Mouse (Mus musculus) v-Abl transformed pro-B cells (cell line): ENCODE data around the gene Sertad2.

Experiments
- in situ Hi-C, 2 experiments: fragments of 400-800 bp; cut with MboI; formaldehyde crosslinking; loops; one replicate each; pipeline ENCODE4 v1.15.1; 2025; ENCODE audit not compliant: unreplicated experiment in 2 of 2

Gene Sertad2

DNA sequence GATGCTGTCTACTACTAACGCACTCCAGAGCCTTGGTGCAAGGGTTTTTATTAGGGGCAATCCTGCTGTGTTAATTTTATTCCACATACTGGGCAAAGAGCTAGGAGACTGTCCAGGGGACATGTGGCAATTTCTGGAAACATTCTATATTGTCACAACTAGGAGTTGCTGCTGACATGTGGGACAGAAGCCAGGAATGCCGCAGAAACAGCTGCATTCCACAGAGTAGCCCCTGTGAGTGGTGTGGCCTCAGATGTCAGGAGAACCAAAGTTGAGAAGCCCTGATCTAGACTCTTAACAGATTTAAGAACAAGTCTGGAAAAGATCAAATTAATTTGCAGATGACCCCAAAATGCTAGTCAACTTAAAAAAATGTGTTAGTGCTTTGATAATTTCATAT, 46.3 kb downstream of the Sertad2 start:
- in situ Hi-C loops = no loop called here

DNA sequence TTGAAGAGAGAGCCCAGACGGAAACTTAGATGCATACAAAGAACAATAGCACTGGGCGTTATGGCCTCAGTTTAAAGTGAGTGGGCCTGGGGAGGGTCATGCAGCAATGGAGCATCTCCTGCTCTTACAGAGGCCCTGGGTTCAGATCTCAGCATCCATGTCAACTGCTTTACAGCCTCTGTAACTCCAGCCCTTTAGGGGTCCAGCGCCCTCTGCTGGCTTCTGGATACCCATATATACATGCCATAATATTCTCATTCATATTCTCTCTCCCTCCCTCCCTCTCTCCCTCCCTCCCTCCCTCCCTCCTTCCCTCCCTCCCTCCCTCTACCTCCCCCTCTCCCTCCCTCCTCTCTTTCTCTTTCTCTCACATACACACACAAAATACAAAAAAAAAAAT, 49.0 kb downstream of the Sertad2 start:
- in situ Hi-C loops = no loop called here

GRCm38 (mm10) chr11:20594229-20595201, 51.5 kb downstream of the Sertad2 start:
- in situ Hi-C loops = no loop called here

DNA sequence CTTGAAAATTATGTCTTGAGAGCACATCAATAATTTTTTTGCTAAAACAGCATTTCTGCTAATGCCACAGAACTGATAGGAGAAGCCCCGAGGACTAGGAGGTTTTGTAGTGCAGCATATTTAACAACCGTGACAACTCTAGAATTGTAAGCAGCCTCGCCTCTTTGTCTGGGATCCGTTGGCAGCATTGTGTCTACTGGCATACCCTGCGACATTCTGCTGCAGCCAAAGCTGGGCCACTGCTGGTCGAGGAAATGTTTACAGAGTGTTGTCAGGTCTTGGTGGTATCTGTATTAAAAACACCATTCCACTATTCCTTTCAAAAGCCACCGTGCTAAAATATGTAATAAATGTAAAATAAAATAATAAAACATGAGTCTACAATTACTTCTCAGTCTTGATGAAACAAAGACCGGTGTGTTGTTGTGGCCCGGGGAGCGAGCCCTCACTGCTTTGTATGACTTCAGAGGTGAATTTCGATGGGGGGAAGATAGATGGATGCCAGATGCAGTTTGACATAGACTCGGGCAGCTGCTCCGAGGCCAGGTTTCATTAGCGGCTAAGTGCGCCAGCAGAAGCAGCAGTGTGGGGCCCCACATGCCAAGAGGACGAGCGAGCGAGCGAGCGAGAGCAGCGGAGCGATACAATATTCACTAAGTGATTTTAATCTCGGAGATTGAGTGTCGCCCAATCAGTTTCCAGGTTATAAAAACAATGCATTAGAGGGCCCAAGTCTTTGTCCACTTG, 60.2 kb downstream of the Sertad2 start:
- in situ Hi-C loops = no loop called here

DNA sequence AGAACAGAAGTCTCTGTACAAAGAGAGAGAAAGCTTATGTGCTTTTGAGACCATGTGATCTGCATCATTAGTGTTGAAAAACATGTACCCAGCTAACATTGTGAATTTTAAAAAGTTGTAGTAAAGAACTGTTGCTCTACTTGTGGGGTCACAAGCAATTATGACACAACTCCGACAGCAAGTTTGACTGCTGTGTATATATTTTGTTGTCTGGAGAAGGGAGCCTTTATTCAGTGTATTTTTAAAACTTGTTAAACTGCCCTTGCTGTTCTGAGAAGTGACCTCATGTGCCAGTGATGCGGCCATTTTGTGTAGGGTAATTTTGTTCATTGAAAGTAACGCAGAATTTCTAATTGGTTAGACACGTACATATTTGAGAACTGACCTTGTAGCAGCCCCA, 61.1 kb downstream of the Sertad2 start:
- in situ Hi-C loops = no loop called here

DNA sequence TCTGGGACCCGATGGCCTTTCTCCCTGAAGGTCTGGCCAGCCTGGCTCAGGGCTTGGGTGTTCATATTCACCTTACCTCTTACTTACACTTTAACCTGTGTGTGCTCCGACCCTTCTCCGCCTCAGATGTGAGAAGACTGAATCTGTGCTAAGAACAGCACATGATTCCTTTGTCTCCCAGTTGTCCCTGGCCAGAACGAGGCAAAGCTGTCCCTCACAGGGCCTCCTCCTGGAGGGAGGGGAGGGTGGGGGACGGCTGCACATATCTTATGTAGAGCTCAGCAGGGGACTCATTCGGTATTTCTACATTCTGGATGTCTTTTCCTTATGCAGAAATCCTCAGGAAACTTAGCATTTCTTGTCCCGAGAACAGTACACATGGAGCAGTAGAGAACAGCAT, 62.6 kb downstream of the Sertad2 start:
- in situ Hi-C loops = no loop called here

DNA sequence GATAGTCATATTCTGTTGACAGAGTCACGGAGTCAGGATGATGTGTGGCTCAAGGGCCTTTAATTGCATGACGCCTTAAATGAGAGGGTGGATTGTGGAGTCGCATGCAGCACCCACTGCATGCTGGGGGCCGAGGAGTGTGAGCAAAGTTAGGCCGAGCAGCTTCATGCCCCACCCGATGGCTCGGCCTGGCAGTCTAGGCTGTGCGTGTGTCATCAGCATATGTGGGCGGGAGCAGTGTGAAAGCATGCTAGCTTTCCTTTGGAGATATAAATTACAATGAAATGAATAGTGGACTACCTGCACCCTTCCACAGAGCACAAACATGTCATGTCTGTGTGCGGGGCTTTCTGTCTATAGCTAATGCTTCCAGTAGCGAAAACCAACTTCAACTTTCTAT, 65.4 kb downstream of the Sertad2 start:
- in situ Hi-C loops = no loop called here

DNA sequence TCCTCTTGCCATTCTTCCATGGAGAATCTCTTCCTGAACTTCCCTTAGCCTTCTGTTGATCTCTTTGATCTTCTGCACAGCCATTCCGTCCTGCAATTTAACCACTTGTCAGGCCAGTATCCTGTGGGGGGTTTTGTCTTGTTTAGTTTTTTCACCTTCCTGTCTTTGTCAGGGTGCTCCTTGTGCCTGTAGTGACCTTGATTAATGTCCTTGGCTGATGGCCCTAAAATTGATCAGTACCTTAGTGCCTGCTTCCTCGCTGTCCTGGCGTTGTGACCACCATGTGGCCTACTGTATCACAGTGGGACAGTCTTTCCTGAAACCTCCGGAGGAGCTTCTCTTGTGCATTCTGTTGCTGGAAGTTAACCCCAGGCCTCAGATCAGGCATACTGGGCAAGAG, 70.2 kb downstream of the Sertad2 start:
- in situ Hi-C loops = no loop called here

- in situ Hi-C loops = no loop called here
Observed at GRCm38 (mm10) chr11:20616103-20616502, 73.0 kb downstream of the Sertad2 start.

DNA sequence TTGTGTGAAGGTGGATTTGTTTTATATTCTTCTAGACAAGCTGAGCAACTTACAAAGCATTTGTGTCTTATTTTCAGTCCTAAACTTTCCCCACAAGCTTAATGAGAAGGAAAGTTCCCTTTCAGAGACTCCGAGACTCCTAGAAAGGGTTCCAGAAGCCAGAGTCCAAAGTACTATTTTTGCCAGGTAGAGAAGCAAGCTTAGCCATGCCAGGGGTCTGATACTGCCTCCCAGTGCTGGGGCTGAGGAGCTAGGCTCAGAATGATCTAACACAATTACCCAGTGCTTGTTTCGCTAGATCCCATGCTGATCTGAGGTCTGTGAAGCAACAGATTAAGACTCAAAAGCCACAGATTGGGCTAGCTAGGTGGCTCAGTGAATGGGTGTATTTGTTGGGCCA, 84.1 kb downstream of the Sertad2 start:
- in situ Hi-C loops = loop anchor here in 1 of 2 experiments (10.0 kb wide), 1 partner anchor 72 kb away; no protein-coding TSS in a partner anchor

DNA sequence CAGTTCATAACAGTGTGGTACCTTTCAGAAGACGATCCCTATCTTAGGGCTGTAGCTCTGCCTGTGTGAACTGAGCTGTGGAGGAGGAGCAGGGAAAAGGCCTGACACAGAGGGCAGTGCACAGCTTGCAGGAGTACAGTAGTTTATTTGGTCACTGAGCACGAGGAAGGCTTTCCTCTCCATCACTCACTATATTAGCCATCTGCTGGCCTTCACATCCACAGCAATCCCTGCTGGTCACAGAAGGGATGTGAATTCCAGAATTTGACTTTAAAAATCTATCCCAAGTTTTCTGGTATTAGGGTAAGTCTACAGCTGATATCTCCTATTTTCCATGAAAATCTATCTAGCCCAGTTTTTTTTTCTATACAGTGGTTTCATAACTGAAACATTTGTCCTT, 85.2 kb downstream of the Sertad2 start:
- in situ Hi-C loops = loop anchor here in 1 of 2 experiments (10.0 kb wide), 1 partner anchor 73 kb away; no protein-coding TSS in a partner anchor

GRCm38 (mm10) chr11:20629700-20630099, 86.6 kb downstream of the Sertad2 start:
- in situ Hi-C loops = loop anchor here (5.0 to 10.0 kb wide), 6 partner anchors 75 to 415 kb away; partner anchors contain the start of genes Aftph (in 1 of the 2) and Sertad2 (in 1 of the 2)

DNA sequence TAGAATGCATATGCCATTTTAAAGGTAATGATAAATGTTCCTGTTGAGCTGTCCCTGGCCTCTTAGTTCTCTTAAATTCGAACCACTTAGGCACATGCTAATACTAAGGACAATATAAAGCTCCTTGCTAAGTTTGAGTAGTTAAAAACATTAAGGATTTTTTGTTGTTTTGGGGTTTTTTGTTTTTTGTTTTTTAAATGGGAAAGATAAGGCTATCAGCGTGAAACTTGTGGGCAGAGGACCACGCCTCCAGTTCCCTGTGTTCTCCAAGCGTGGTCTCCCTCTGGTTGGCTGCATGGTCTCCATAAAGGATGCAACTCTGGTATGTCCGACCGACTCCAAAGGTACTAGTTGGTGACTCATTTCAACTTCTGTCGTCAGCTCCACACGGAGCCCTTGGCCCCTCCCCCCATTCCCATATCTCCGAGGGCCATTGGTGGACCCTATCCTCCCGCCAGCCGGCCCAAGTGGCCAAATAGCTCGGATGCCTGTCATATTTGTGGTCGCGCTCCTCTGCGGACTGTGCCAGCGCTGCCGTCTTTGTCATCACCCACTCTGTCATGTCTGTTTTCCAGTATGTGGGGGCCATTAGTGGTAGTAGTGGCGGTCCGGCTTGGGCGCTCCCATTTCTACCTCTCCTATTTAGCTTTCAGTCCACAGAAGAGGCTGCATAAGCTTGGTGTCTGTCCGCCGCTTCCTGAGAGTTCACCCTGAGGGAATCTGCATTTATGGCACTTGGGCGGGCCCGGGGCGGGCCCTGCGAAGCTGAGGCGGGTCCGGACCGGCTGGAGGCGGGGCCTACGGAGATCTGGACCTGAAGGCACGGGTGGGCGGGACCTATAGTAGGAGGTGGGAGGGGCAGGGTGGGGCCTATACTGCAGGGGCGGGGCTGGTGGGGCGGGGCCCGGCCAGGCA, 88.2 kb downstream of the Sertad2 start:
- in situ Hi-C loops = loop anchor here (5.0 to 10.0 kb wide), 5 partner anchors 89 to 416 kb away; partner anchors contain the start of genes Aftph (in 1 of the 2) and Sertad2 (in 1 of the 2)

DNA sequence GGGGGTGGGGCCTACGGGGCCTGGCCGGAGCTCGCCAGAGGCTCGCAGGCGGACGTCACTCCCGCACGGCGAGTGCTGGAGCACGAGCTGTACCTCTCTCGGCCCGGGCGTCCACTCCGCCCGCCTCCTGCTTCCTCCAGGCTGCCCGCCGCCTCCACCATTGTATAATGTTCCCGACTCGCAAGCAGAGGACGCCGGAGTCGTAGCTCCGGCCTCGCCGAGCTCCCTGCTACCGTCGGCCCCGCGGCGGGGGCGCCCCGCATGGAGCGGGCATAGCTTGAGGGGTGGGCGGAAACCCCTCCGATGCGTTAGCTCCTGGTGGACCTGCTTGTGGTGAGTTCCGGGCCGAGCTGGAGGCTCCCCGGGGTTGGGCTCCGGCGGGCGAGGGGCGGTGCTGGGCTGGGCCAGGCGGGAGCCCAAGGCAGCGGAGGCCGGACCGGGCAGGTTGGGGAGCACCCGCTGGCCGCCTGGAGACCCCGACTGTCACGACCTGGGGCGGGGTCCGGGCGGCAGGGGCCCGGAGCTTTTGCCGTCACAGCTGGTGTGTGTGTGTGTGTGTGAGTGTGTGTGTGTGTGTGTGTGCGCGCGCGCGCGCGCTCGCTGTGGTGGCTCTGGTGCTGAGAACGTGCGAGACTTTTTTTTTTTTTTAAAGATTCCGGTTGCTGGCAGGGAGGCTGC, 89.0 kb downstream of the Sertad2 start:
- in situ Hi-C loops = loop anchor here (5.0 to 10.0 kb wide), 5 partner anchors 90 to 417 kb away; partner anchors contain the start of genes Aftph (in 1 of the 2) and Sertad2 (in 1 of the 2)

GRCm38 (mm10) chr11:20632619-20632965, 89.5 kb downstream of the Sertad2 start:
- in situ Hi-C loops = loop anchor here (5.0 to 10.0 kb wide), 5 partner anchors 90 to 418 kb away; partner anchors contain the start of genes Aftph (in 1 of the 2) and Sertad2 (in 1 of the 2)

DNA sequence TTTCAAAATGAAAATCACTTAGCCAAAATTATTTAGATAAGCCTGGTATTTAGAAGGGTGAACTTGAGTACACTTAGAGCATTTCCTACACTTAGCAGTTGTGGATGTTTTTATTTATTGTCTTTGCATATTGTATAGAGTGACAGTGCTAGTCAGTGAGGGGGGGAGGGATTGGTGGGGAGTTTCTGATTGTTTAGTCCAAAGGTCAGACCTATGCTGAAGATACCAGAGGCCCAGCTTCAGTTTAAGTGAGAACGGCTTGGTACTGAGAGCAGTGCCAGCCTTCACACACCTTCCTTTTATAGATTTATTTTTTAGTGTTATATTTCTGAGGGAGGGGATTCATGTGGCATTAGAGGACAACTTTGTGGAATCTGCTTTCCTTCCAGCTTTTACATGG, 91.5 kb downstream of the Sertad2 start:
- in situ Hi-C loops = loop anchor here (5.0 to 10.0 kb wide), 5 partner anchors 92 to 420 kb away; partner anchors contain the start of genes Aftph (in 1 of the 2) and Sertad2 (in 1 of the 2)

GRCm38 (mm10) chr11:20635646-20636045, 92.6 kb downstream of the Sertad2 start:
- in situ Hi-C loops = loop anchor here (5.0 to 10.0 kb wide), 4 partner anchors 99 to 547 kb away; no protein-coding TSS in a partner anchor

DNA sequence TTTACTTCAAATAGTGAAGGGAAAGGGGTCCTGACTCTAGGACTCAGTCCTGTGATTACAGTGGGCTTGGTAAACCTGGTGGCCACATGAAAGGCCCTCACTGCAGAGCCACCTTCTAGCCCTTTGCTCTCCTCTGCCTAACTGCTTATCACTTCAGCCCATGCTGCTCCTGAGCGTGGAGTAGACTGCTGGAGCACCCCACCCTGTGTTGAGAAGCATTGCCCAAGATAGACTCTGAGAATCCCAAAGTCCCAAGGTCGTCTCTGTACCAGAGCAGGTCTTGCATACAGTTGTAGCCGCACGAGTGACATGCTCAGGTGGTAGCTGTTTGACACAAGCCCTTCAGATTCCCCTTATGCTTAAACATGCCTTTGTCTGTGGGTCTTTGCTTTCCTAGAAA, 93.1 kb downstream of the Sertad2 start:
- in situ Hi-C loops = loop anchor here (5.0 to 10.0 kb wide), 4 partner anchors 99 to 546 kb away; no protein-coding TSS in a partner anchor

DNA sequence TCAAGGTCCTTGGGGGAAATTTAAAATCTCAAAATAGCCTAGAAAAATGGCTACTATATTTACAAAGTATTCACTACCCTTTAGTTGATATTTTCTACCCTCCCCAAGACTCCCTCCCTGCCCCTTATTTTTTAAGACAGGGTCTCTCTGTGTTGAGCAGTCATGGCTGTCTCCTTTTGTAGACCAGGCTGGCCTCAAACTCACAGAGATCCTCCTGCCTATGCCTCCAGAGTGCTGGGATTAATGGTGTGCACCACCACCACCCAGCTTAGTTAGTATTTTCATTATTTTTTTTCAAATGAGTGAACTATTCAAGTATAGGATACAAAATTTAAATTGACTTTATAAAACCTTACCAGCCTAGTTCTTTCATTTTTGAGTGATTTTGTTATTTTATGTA, 94.0 kb downstream of the Sertad2 start:
- in situ Hi-C loops = loop anchor here (5.0 to 10.0 kb wide), 4 partner anchors 98 to 545 kb away; no protein-coding TSS in a partner anchor
